Mouse (Mus musculus) embryonic facial prominence, embryonic 13.5 days (tissue): ENCODE measurements around the gene Eml6. TPM values are rescaled to one million over a fixed set of nuclear protein-coding genes. Genes with fewer than 3 reads are reported as not detected.

ENCODE experiments used
- ATAC-seq: fragments of 200-750 bp; cut with Nextera tagmentation; 2 replicates; pipeline ENCODE4 v1.8.0; 2017; ENCODE audit warnings: low read depth; ENCODE audit not compliant: insufficient number of reproducible peaks, insufficient read depth, low FRiP score, low TSS enrichment
- H3K27ac ChIP-seq: fragments of 300-500 bp; sonication (generic); 2 replicates; pipeline ENCODE4 v1.5.1; 2015; ENCODE audit warnings: moderate library complexity, mild to moderate bottlenecking, inconsistent platforms
- H3K27me3 ChIP-seq: fragments of 300-500 bp; sonication (generic); 2 replicates; pipeline ENCODE4 v1.6.1; 2015; ENCODE audit warnings: mild to moderate bottlenecking, inconsistent platforms
- H3K36me3 ChIP-seq: fragments of 300-500 bp; sonication (generic); 2 replicates; pipeline ENCODE4 v1.6.1; 2015; ENCODE audit warnings: mild to moderate bottlenecking, inconsistent platforms
- H3K4me1 ChIP-seq: fragments of 300-500 bp; sonication (generic); 2 replicates; pipeline ENCODE4 v1.6.1; 2015; ENCODE audit warnings: inconsistent platforms
- H3K4me2 ChIP-seq: fragments of 300-500 bp; sonication (generic); 2 replicates; pipeline ENCODE4 v1.6.1; 2015; ENCODE audit warnings: moderate library complexity, mild to moderate bottlenecking, inconsistent platforms
- H3K4me3 ChIP-seq: fragments of 300-500 bp; sonication (generic); 2 replicates; pipeline ENCODE4 v1.5.1; 2015; ENCODE audit warnings: mild to moderate bottlenecking, inconsistent platforms
- H3K9ac ChIP-seq: fragments of 300-500 bp; sonication (generic); 2 replicates; pipeline ENCODE4 v1.6.1; 2015; ENCODE audit warnings: mild to moderate bottlenecking, inconsistent platforms
- H3K9me3 ChIP-seq: fragments of 300-500 bp; sonication (generic); 2 replicates; pipeline ENCODE4 v1.6.1; 2016; ENCODE audit warnings: inconsistent platforms
- WGBS: fragments of 180-500 bp; shearing (Covaris S2); methylation state at CpG from one replicate; pipeline ENCODE4 v1.1.7; 2015; ENCODE audit warnings: mixed read lengths; 5-methylcytosine and 5-hydroxymethylcytosine counted together
- polyA plus RNA-seq: library from polyadenylated mRNA; unstranded; fragments of >200 nt; fragmentation: Nextera tagmentation; extraction: Ambion mirVana; gene quantifications from 2 replicates; pipeline ENCODE4 v1.2.1, GENCODE M21; 2015

Gene Eml6
- polyA plus RNA-seq = 0.81 and 1.3 TPM in 2 replicates

- WGBS = under 1% methylated on average over 39 of the region's 39 CpGs
- peak; percentile 99 for ATAC-seq
- H3K9me3 ChIP-seq = no peaks in the 10 kb centered on the region
- H3K36me3 ChIP-seq = no peaks in the 10 kb centered on the region
- H3K4me3 ChIP-seq = peak within 1 kb of the TSS; percentile 60
- 0 out of 2 replicates have a peak within 1 kb of the TSS, but pooled peaks have one; percentile 57 for H3K27ac ChIP-seq
- peak within 1 kb of the TSS; percentile 82 for H3K9ac ChIP-seq
- peak within 1 kb of the TSS; percentile 97 for H3K4me2 ChIP-seq
- H3K27me3 ChIP-seq = peaks cover 36% of the 10 kb centered on the region
- peaks cover 9% of the 10 kb centered on the region for H3K4me1 ChIP-seq
Measured at GRCm38 (mm10) chr11:30025835-30026472, at the start of gene Eml6. Gene Eml6, minus strand, starts transcription at chr11:30026033.

DNA sequence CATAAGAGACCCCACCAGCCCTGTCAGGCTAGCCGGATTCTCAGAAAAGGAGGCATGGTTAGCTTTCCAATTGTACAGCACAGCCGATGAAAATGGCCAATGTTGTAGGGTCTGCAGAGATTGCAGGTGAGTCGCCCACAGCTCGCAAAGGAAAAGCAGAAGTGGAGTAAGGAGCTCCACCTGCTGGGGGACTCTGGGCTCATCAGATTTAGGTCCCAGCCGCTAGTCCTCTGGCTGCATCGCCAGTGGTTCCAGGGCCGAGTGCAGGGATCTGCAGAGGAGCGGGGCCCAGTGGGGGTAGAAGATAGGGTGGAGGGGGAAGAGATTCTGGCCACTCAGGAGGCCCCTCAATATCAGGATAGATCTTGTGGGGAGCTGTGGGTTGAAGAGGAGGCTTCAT, 31.5 kb upstream of the Eml6 start:
- WGBS = 40% methylated on average over 8 of the region's 8 CpGs
- Histone ChIP-seq H3K4me2 (no peak overlapping the region), H3K4me1 (no peaks in the 10 kb centered on the region), H3K36me3 (no peaks in the 10 kb centered on the region), H3K9ac (no peak overlapping the region), H3K27me3 (no peaks in the 10 kb centered on the region), H3K27ac (no peak overlapping the region), H3K4me3 (no peak overlapping the region), H3K9me3 (no peaks in the 10 kb centered on the region)
- ATAC-seq = no peak

GRCm38 (mm10) chr11:30025144-30025543, 689 bp downstream of the Eml6 start:
- WGBS = 8% methylated on average over 4 of the region's 4 CpGs
- H3K27ac ChIP-seq = no peak overlapping the region
- H3K27me3 ChIP-seq = peaks cover 36% of the 10 kb centered on the region
- no peaks in the 10 kb centered on the region for H3K9me3 ChIP-seq
- peak overlapping the region; percentile 60 for H3K4me3 ChIP-seq
- H3K4me1 ChIP-seq = peaks cover 9% of the 10 kb centered on the region
- peak overlapping the region; percentile 97 for H3K4me2 ChIP-seq
- H3K36me3 ChIP-seq = no peaks in the 10 kb centered on the region
- no peak for ATAC-seq
- H3K9ac ChIP-seq = no peak overlapping the region

- H3K4me1 ChIP-seq = peaks cover 9% of the 10 kb centered on the region
- ATAC-seq = 0 out of 2 replicates have a peak, but pooled peaks have one; percentile 6
- H3K9me3 ChIP-seq = no peaks in the 10 kb centered on the region
- peak overlapping the region; percentile 65 for H3K9ac ChIP-seq
- under 1% methylated on average over 57 of the region's 57 CpGs for WGBS
- no peak overlapping the region for H3K27ac ChIP-seq
- peaks cover 36% of the 10 kb centered on the region for H3K27me3 ChIP-seq
- no peaks in the 10 kb centered on the region for H3K36me3 ChIP-seq
- H3K4me2 ChIP-seq = peak overlapping the region; percentile 97
- H3K4me3 ChIP-seq = peak overlapping the region; percentile 60
Measured at GRCm38 (mm10) chr11:30024261-30025071, 1.4 kb downstream of the Eml6 start.

- Histone ChIP-seq H3K4me3 (no peak overlapping the region), H3K27ac (no peak overlapping the region), H3K9ac (no peak overlapping the region), H3K9me3 (no peaks in the 10 kb centered on the region), H3K36me3 (no peaks in the 10 kb centered on the region), H3K27me3 (no peaks in the 10 kb centered on the region), H3K4me1 (no peaks in the 10 kb centered on the region), H3K4me2 (no peak overlapping the region)
- WGBS = 67% methylated on average over 2 of the region's 2 CpGs
- no peak for ATAC-seq
Measured at GRCm38 (mm10) chr11:29986257-29986656, 39.6 kb downstream of the Eml6 start.

DNA sequence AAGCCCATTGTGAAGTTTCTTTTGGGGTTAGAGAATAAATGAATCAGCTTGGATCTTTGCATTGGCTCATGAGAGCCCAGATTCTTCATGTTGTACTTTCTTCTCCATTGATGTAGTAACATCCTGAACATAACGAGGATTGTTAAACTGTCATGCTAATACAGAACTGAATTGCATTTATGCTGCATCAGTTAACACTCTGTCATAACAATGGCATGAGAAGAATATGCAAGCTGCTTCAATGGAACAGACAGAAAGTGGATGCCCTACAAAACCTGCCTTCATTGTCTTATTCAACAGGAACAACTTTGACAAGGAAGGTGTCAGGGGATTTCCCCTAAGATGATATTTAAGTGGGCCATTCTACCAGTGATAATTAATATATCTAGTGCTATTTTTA, 57.0 kb downstream of the Eml6 start:
- H3K36me3 ChIP-seq = no peaks in the 10 kb centered on the region
- H3K27ac ChIP-seq = no peak overlapping the region
- no peak overlapping the region for H3K9ac ChIP-seq
- no peaks in the 10 kb centered on the region for H3K4me1 ChIP-seq
- no peaks in the 10 kb centered on the region for H3K27me3 ChIP-seq
- WGBS = 83% methylated on average over 1 of the region's 1 CpGs
- no peak overlapping the region for H3K4me3 ChIP-seq
- ATAC-seq = no peak
- no peak overlapping the region for H3K4me2 ChIP-seq
- no peaks in the 10 kb centered on the region for H3K9me3 ChIP-seq

DNA sequence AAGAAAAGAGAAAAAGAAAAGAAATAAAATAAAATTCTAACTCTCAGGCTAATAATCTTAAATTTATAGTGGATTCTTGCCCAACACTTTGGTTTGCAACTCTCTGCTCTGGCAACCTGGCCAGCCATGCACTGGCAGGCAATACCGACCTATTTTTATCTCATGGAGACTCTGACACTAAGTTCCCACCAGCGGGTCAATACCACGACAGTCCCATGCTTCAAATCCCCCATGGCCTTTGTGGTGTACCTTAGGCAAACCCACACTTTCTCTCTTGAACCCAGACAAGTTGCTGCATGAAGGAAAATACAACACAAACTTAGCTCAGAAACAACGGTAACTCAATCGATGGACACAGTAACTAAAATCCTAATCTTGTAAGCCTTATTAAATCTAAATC, 66.5 kb downstream of the Eml6 start:
- Histone ChIP-seq H3K27ac (no peak overlapping the region), H3K9me3 (no peaks in the 10 kb centered on the region), H3K4me1 (no peaks in the 10 kb centered on the region), H3K27me3 (no peaks in the 10 kb centered on the region), H3K4me3 (no peak overlapping the region), H3K4me2 (no peak overlapping the region), H3K36me3 (no peaks in the 10 kb centered on the region), H3K9ac (no peak overlapping the region)
- no peak for ATAC-seq
- WGBS = 92% methylated on average over 5 of the region's 5 CpGs

GRCm38 (mm10) chr11:29944661-29945060, 81.2 kb downstream of the Eml6 start:
- Histone ChIP-seq H3K4me1 (no peaks in the 10 kb centered on the region), H3K9me3 (0 out of 2 replicates have a peak, but pooled peaks cover 4% of the 10 kb centered on the region), H3K9ac (no peak overlapping the region), H3K4me3 (no peak overlapping the region), H3K36me3 (no peaks in the 10 kb centered on the region), H3K4me2 (no peak overlapping the region), H3K27me3 (no peaks in the 10 kb centered on the region), H3K27ac (no peak overlapping the region)
- ATAC-seq = no peak
- WGBS = 49% methylated on average over 3 of the region's 3 CpGs

DNA sequence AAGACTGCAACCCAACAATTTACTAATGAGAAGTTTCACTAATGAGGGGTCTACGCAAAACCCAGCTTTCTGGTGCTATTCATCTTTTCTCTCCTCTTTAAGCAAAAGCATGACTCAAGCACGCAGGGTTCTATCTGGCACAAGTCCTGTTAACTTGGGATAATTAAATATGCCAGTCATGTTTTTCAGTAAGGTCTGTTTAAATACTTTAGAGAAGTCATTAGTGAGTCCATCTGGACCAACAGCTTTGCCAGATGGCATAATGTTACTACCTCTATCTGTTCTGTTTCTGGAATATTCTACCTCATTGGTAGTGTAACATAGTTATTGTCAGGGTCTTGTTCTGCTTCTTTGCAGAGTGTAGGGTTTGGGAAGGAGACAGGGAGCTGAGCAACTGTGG, 101.5 kb downstream of the Eml6 start:
- Histone ChIP-seq H3K36me3 (no peaks in the 10 kb centered on the region), H3K9ac (no peak overlapping the region), H3K9me3 (no peaks in the 10 kb centered on the region), H3K27ac (no peak overlapping the region), H3K4me2 (no peak overlapping the region), H3K27me3 (no peaks in the 10 kb centered on the region), H3K4me3 (no peak overlapping the region), H3K4me1 (no peaks in the 10 kb centered on the region)
- ATAC-seq = no peak
- WGBS = 77% methylated on average over 2 of the region's 2 CpGs

- WGBS = 81% methylated on average over 1 of the region's 1 CpGs
- ATAC-seq = no peak
- H3K27ac ChIP-seq = no peak overlapping the region
- no peak overlapping the region for H3K9ac ChIP-seq
- H3K9me3 ChIP-seq = no peaks in the 10 kb centered on the region
- H3K4me1 ChIP-seq = no peaks in the 10 kb centered on the region
- no peaks in the 10 kb centered on the region for H3K27me3 ChIP-seq
- no peak overlapping the region for H3K4me2 ChIP-seq
- no peak overlapping the region for H3K4me3 ChIP-seq
- no peaks in the 10 kb centered on the region for H3K36me3 ChIP-seq
Measured at GRCm38 (mm10) chr11:29923851-29924250, 102.0 kb downstream of the Eml6 start.

GRCm38 (mm10) chr11:29913180-29913579, 112.7 kb downstream of the Eml6 start:
- WGBS = 82% methylated on average over 4 of the region's 4 CpGs
- Histone ChIP-seq H3K4me3 (no peak overlapping the region), H3K36me3 (no peaks in the 10 kb centered on the region), H3K27ac (no peak overlapping the region), H3K4me2 (no peak overlapping the region), H3K9ac (no peak overlapping the region), H3K9me3 (no peaks in the 10 kb centered on the region), H3K27me3 (no peaks in the 10 kb centered on the region), H3K4me1 (no peaks in the 10 kb centered on the region)
- ATAC-seq = no peak

DNA sequence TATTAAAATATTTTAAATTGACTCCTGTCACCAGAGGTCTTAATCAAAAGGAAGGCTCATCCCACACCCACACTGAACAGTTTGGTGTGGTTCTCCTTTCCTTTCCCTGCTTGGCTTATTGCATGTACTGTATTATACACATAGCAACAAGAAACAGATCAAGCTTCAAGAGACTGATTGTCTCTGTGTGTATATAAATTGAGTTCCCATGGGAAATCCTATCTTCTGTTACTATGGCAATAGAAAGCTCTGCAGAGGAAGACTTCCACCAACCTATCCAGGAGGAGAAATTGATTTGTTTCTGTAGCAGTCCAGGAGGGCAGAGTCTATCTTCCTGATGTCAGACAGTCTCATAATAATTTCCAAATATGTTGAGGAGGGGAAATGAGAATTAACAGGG, 116.5 kb downstream of the Eml6 start:
- Histone ChIP-seq H3K9me3 (no peaks in the 10 kb centered on the region), H3K4me2 (no peak overlapping the region), H3K4me3 (no peak overlapping the region), H3K4me1 (no peaks in the 10 kb centered on the region), H3K36me3 (no peaks in the 10 kb centered on the region), H3K27ac (no peak overlapping the region), H3K9ac (no peak overlapping the region), H3K27me3 (no peaks in the 10 kb centered on the region)
- no peak for ATAC-seq
